Mouse (Mus musculus) MEL (cell line): ENCODE measurements around the gene Rfx2.

Experiments
- CTCF ChIP-seq, 3 experiments: IDR thresholded peaks in 2 of 3; conservative IDR thresholded peaks in 1 of 3; 2 replicates each; pipeline ENCODE4 v1.5.1; 2011 to 2012; ENCODE audit warnings: low read length in 3 of 3, low read depth in 2 of 3, mild to moderate bottlenecking in 2 of 3, improper control_type of control experiment in 1 of 3, inconsistent platforms in 1 of 3, mixed read lengths in 1 of 3, moderate library complexity in 1 of 3; ENCODE audit not compliant: control insufficient read depth in 1 of 3, insufficient read depth in 1 of 3, poor library complexity in 1 of 3, severe bottlenecking in 1 of 3
- E2F4 ChIP-seq: IDR thresholded peaks from 2 replicates; pipeline ENCODE4 v1.6.1; 2011; ENCODE audit warnings: low read depth, low read length, improper control_type of control experiment, borderline replicate concordance
- EP300 ChIP-seq, 2 experiments: IDR thresholded peaks; 2 replicates each; pipeline ENCODE4 v1.6.1; 2011; ENCODE audit warnings: improper control_type of control experiment in 2 of 2, low read length in 2 of 2, low read depth in 1 of 2, mild to moderate bottlenecking in 1 of 2
- GATA1 ChIP-seq: IDR thresholded peaks from 2 replicates; pipeline ENCODE4 v1.6.1; 2011; ENCODE audit warnings: low read depth, low read length, improper control_type of control experiment
- JUND ChIP-seq: IDR thresholded peaks from 2 replicates; pipeline ENCODE4 v1.6.1; 2011; ENCODE audit warnings: low read depth, mild to moderate bottlenecking, improper control_type of control experiment, low read length
- MAFK ChIP-seq: IDR thresholded peaks from 2 replicates; pipeline ENCODE4 v1.6.1; 2011; ENCODE audit warnings: low read depth, mild to moderate bottlenecking, low read length, improper control_type of control experiment, borderline replicate concordance
- MAX ChIP-seq: IDR thresholded peaks from 2 replicates; pipeline ENCODE4 v1.6.1; 2011; ENCODE audit warnings: low read length, improper control_type of control experiment
- NELFE ChIP-seq: IDR thresholded peaks from 2 replicates; pipeline ENCODE4 v1.6.1; 2011; ENCODE audit warnings: low read depth, low read length, improper control_type of control experiment
- POLR2A ChIP-seq, 2 experiments: IDR thresholded peaks; 2 replicates each; pipeline ENCODE4 v1.6.1; 2011 to 2012; ENCODE audit warnings: low read length in 2 of 2, mild to moderate bottlenecking in 2 of 2, control low read depth in 1 of 2, improper control_type of control experiment in 1 of 2, low read depth in 1 of 2, moderate library complexity in 1 of 2; ENCODE audit not compliant: control insufficient read depth in 1 of 2, insufficient read depth in 1 of 2, poor library complexity in 1 of 2
- RCOR1 ChIP-seq: IDR thresholded peaks from 2 replicates; pipeline ENCODE4 v1.6.1; 2012; ENCODE audit warnings: low read depth, mild to moderate bottlenecking, inconsistent platforms, low read length, improper control_type of control experiment
- SIN3A ChIP-seq: IDR thresholded peaks from 2 replicates; pipeline ENCODE4 v1.6.1; 2012; ENCODE audit warnings: low read length, improper control_type of control experiment, inconsistent platforms
- SMC3 ChIP-seq: IDR thresholded peaks from 2 replicates; pipeline ENCODE4 v1.6.1; 2011; ENCODE audit warnings: low read depth, low read length, improper control_type of control experiment
- TAL1 ChIP-seq: IDR thresholded peaks from 2 replicates; pipeline ENCODE4 v1.6.1; 2012; ENCODE audit warnings: mild to moderate bottlenecking, inconsistent platforms, low read length, moderate library complexity, mixed read lengths
- ZNF384 ChIP-seq: IDR thresholded peaks from 2 replicates; pipeline ENCODE4 v1.6.1; 2012; ENCODE audit warnings: low read depth, mild to moderate bottlenecking, inconsistent platforms, low read length, improper control_type of control experiment

GRCm38 (mm10) chr17:56740788-56741160 lies 90.0 kb downstream of the Rfx2 start:
- no peak for TF ChIP-seq E2F4
- TF ChIP-seq POLR2A (IDR thresholded peaks at IDR 0.05; ENCODE audit: control insufficient read depth in 1 of 2, insufficient read depth in 1 of 2, low read depth in 1 of 2, low read length in 2 of 2, poor library complexity in 1 of 2): no peak
- no peak for TF ChIP-seq TAL1
- no peak for TF ChIP-seq JUND
- no peak for TF ChIP-seq CTCF (IDR thresholded peaks at IDR 0.05 in 2 of 3, conservative IDR thresholded peaks at IDR 0.05 in 1 of 3; ENCODE audit: control insufficient read depth in 1 of 3, insufficient read depth in 1 of 3, low read depth in 2 of 3, low read length in 3 of 3, poor library complexity in 1 of 3, severe bottlenecking in 1 of 3)
- TF ChIP-seq RCOR1: no peak
- no peak for TF ChIP-seq SMC3
- no peak for TF ChIP-seq GATA1
- TF ChIP-seq ZNF384: no peak
- TF ChIP-seq NELFE: no peak
- TF ChIP-seq MAFK: no peak
- no peak for TF ChIP-seq EP300 (IDR thresholded peaks at IDR 0.05; ENCODE audit: low read depth in 1 of 2, low read length in 2 of 2)
- no peak for TF ChIP-seq MAX
- TF ChIP-seq SIN3A: no peak
